Comparison of ENCODE assay signal across 1 mouse cellular context in the genomic region with DNA sequence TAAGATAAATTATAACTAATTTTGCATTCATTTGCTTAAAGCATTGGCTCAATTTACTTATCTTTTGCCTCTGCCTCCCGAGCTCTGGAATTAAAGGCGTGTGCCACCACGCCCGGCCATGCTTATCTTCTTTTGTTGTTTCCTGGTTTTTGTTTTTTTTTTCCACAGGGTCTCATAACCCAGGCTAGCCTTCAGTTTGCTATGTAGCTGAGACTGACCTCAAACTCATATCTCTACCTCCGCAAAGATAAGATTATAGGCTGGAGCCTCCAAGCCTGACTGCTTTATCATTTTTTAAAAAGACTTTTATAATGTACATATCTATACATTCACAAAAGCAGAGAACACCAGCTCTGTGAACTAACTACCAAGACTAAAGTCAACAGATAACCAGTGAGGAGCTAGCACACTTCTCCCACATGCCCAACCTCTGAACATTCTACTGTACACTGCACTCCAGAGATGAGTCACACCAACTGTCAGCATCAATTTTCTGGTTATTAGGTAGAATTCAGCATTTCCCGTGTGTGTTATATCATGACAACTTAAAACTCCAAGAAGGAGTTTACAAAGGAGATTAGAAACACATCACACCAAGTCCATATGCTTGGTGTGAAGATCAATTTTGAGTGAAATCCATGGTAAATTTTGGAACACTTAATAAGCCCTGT.
TF ChIP-seq lines count a peak whose summit lies in the region.

No protein-coding gene starts in this region.

TF ChIP-seq in myocyte, 11 proteins besides CTCF, POLR2A, EP300 and RAD21:
- TF ChIP-seq REST (IDR thresholded peaks at IDR 0.05; ENCODE audit: insufficient read depth, insufficient read length) (no peak), E2F4 (IDR thresholded peaks at IDR 0.05; ENCODE audit: insufficient read depth) (no peak), TCF12 (IDR thresholded peaks at IDR 0.05; ENCODE audit: insufficient read depth, poor library complexity, severe bottlenecking) (no peak), SRF (IDR thresholded peaks at IDR 0.05; ENCODE audit: control insufficient read depth, insufficient read length, low read depth) (no peak), POLR2AphosphoS2 (IDR thresholded peaks at IDR 0.05; ENCODE audit: insufficient read length, low read depth) (no peak), CEBPB (IDR thresholded peaks at IDR 0.05; ENCODE audit: insufficient read depth, poor library complexity, severe bottlenecking) (no peak), MAX (IDR thresholded peaks at IDR 0.05; ENCODE audit: low read depth) (no peak), MYOG (IDR thresholded peaks at IDR 0.05; ENCODE audit: control insufficient read depth in 1 of 3, insufficient read depth in 1 of 3, insufficient read length in 2 of 3, low read depth in 2 of 3) (no peak), TCF3 (IDR thresholded peaks at IDR 0.05; ENCODE audit: insufficient read length, low read depth) (no peak), USF1 (IDR thresholded peaks at IDR 0.05; ENCODE audit: low read depth) (no peak), MYOD1 (IDR thresholded peaks at IDR 0.05; ENCODE audit: control insufficient read depth in 1 of 3, insufficient read length in 2 of 3, low read depth in 2 of 3) (no peak)
